Mouse (Mus musculus): ENCODE results near the gene Ccdc57. TPM values are rescaled to one million over a fixed set of nuclear protein-coding genes. Genes with fewer than 3 reads are reported as not detected.
"Not testable (repeated sequence)": the region's sequence is repeated elsewhere in the genome, so short reads cannot be mapped to it uniquely, and the experiment has no call there.

The Ccdc57 gene
- polyA plus RNA-seq, 1 experiment, result 34.6 TPM

DNA sequence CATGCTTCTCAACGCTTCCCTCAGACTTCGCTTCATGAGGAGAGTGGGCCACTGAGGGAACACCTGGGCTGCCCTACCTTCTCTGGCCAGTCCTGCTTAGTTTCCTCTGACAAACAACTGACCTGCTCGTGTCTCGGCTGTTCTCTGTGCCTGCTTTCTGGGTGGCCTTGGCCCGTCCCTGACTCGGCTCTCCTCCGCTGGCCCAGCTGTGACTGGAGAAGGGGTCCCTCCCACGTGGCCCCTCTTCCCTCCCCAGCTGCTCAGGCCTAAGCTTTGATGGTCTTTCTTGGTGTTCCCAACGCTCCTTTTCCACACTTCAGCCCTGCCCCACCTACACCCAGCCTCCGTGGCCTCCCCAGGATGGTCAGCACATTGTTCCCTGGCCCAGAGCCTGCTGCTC, 69.9 kb downstream of the Ccdc57 start:
- Histone ChIP-seq H3K27ac (ENCODE audit: control insufficient read depth, insufficient read depth, low read depth, low read length) (no peak overlapping the region; the same call in 1 of the 2 replicates), H3K4me1 (ENCODE audit: control insufficient read depth, insufficient read depth, low read length) (peaks cover 3% of the 10 kb centered on the region; the same call in 1 of the 2 replicates), H3K27me3 (ENCODE audit: control insufficient read depth, insufficient read depth, low read length) (no peaks in the 10 kb centered on the region), H3K36me3 (ENCODE audit: control insufficient read depth, insufficient read depth, low read length) (peaks cover 3% of the 10 kb centered on the region), H3K4me3 (ENCODE audit: control insufficient read depth, low read depth, low read length) (no peak overlapping the region)
- no peak for TF ChIP-seq POLR2A (IDR thresholded peaks at IDR 0.05; ENCODE audit: control insufficient read depth, low read depth, low read length)
- TF ChIP-seq CTCF (IDR thresholded peaks at IDR 0.05; ENCODE audit: control insufficient read depth, insufficient read depth, insufficient replicate concordance, low read depth, low read length), result no peak

DNA sequence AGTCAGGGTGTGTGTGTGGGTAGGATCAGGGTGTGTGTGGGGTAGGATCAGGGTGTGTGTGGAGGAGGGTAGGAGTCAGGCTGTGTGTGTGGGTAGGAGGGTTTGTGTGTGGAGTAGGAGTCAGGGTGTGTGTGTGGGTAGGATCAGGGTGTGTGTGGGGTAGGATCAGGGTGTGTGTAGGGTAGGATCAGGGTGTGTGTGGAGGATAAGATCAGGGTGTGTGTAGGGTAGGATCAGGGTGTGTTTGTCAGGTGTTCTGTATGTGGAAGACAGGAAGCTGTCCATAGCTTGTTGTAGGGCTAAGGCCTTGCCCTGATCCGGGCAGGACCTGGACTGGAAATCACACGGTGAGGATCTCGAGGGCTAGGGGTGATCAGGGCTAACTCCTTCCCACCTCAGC, 76.7 kb downstream of the Ccdc57 start:
- H3K27me3 ChIP-seq (ENCODE audit: control insufficient read depth, insufficient read depth, low read length); H3K27ac ChIP-seq (ENCODE audit: control insufficient read depth, insufficient read depth, low read depth, low read length); H3K36me3 ChIP-seq (ENCODE audit: control insufficient read depth, insufficient read depth, low read length); H3K4me1 ChIP-seq (ENCODE audit: control insufficient read depth, insufficient read depth, low read length); H3K4me3 ChIP-seq (ENCODE audit: control insufficient read depth, low read depth, low read length): not testable (repeated sequence)

DNA sequence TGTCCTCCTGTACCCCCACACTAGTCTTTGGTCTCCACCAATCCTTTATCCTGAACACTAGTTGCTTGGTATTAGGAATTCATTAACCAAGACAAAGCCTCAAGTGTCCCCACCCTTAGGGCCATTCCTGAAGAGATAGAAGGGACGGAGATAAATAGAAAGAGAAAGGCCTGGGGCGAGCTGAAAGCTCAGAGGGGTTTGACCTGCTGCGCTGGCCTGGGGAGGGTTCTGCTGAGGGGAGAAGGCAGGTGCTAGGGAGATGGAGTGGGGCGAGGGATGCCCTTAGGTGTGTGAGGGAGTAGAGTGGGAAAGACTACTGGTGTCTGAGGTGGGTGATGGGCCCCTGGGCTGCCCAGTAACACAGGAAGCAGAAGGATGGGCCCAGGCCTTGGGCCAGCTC, 78.9 kb downstream of the Ccdc57 start:
- Histone ChIP-seq H3K27me3 (ENCODE audit: control insufficient read depth, insufficient read depth, low read length) (no peaks in the 10 kb centered on the region), H3K27ac (ENCODE audit: control insufficient read depth, insufficient read depth, low read depth, low read length) (no peak overlapping the region), H3K4me1 (ENCODE audit: control insufficient read depth, insufficient read depth, low read length) (no peaks in the 10 kb centered on the region), H3K4me3 (ENCODE audit: control insufficient read depth, low read depth, low read length) (no peak overlapping the region), H3K36me3 (ENCODE audit: control insufficient read depth, insufficient read depth, low read length) (no peaks in the 10 kb centered on the region)
- no peak for TF ChIP-seq POLR2A (IDR thresholded peaks at IDR 0.05; ENCODE audit: control insufficient read depth, low read depth, low read length)
- TF ChIP-seq CTCF (IDR thresholded peaks at IDR 0.05; ENCODE audit: control insufficient read depth, insufficient read depth, insufficient replicate concordance, low read depth, low read length), result no peak

DNA sequence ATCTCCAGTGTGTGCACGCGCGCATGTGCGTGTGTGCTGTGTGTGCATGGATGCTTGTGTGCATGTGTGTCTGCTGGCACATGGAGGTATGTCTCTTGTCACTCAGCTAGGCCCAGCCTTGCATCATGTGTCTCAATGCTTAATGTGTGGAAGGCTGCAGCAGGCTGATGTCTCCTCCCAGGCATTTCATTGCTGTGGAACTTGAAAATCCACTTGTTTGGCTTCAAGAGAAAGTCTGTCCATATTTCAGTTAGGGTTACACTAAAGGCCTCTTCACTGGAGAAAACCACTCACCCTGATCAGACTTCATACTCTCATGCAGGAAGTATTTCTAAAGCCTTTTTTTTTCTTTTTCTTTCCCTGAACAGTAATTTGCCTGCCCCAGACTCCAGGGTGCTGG, 79.5 kb downstream of the Ccdc57 start:
- H3K27ac ChIP-seq (ENCODE audit: control insufficient read depth, insufficient read depth, low read depth, low read length), result no peak overlapping the region
- no peaks in the 10 kb centered on the region for H3K27me3 ChIP-seq (ENCODE audit: control insufficient read depth, insufficient read depth, low read length)
- H3K4me3 ChIP-seq (ENCODE audit: control insufficient read depth, low read depth, low read length), result no peak overlapping the region
- TF ChIP-seq POLR2A (IDR thresholded peaks at IDR 0.05; ENCODE audit: control insufficient read depth, low read depth, low read length), result no peak
- no peak for TF ChIP-seq CTCF (IDR thresholded peaks at IDR 0.05; ENCODE audit: control insufficient read depth, insufficient read depth, insufficient replicate concordance, low read depth, low read length)
- H3K4me1 ChIP-seq (ENCODE audit: control insufficient read depth, insufficient read depth, low read length), result no peaks in the 10 kb centered on the region
- no peaks in the 10 kb centered on the region for H3K36me3 ChIP-seq (ENCODE audit: control insufficient read depth, insufficient read depth, low read length)

DNA sequence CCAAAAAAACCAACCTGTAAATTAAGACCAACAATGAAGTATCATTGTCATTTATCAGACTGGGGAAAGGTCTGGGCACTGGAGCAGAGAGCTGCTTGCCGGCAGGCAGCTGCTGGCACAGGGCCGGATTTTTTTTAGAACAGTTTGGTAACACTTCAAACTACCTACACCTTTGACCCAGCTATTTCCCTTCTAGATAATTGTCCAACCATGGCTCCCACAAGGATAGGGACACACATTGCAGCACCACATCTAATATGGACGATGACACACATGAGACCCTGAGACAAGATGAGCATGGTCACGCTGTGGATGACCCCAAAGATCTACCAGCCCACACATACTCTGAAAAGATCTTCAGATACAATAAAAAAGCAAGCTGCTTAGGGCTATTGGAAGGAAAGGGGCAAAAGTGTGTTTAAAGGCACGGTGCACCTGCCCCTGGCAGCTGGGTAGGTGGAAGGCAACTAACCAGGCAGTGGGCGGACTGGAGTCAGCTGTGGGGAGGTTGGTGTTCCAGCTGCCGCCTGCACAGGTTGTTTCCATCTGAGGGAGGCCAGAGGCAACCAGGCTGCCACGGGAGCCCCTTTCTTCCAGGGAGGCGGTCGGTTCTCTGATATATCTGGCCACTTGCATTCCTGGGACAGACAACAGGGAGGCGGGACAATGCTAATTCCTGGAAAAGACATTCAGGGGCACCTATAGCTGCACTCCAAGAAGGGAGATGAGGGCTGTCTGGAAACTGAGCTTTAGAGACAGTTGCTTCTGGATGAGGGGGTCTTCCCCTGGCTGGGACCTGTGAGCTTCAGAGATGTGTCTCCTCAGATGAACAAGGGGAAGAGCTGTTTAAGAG, 80.4 kb downstream of the Ccdc57 start:
- no peak overlapping the region for H3K27ac ChIP-seq (ENCODE audit: control insufficient read depth, insufficient read depth, low read depth, low read length)

DNA sequence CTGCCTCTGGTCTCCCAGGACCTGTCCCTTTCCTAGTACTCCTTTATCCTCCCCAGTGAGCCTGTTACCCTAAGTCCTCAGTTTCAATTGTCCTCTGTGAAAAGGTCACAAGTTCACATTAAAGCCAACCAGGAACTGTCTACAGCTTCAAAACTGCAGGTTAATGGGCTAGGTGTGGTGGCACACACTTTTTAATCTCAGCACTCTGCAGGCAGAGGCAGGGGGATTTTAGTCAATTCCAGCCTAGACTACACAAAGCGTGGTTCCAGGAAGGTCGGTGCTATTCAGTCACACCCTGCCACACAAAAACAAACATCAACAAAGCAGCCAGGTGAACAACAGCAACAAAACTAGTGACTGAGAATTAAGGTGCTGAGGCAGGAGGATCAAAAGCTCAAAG, 81.1 kb downstream of the Ccdc57 start:
- no peaks in the 10 kb centered on the region for H3K27me3 ChIP-seq (ENCODE audit: control insufficient read depth, insufficient read depth, low read length)
- H3K27ac ChIP-seq (ENCODE audit: control insufficient read depth, insufficient read depth, low read depth, low read length), result no peak overlapping the region; the same call in 1 of the 2 replicates
- no peak for TF ChIP-seq CTCF (IDR thresholded peaks at IDR 0.05; ENCODE audit: control insufficient read depth, insufficient read depth, insufficient replicate concordance, low read depth, low read length)
- TF ChIP-seq POLR2A (IDR thresholded peaks at IDR 0.05; ENCODE audit: control insufficient read depth, low read depth, low read length), result no peak
- H3K36me3 ChIP-seq (ENCODE audit: control insufficient read depth, insufficient read depth, low read length), result no peaks in the 10 kb centered on the region
- no peak overlapping the region for H3K4me3 ChIP-seq (ENCODE audit: control insufficient read depth, low read depth, low read length)
- H3K4me1 ChIP-seq (ENCODE audit: control insufficient read depth, insufficient read depth, low read length), result no peaks in the 10 kb centered on the region

More for the DNA sequence above, 80.4 kb downstream of the Ccdc57 start:
- no peak overlapping the region for H3K4me3 ChIP-seq (ENCODE audit: control insufficient read depth, low read depth, low read length)
- TF ChIP-seq POLR2A (IDR thresholded peaks at IDR 0.05; ENCODE audit: control insufficient read depth, low read depth, low read length), result no peak
- no peak for TF ChIP-seq CTCF (IDR thresholded peaks at IDR 0.05; ENCODE audit: control insufficient read depth, insufficient read depth, insufficient replicate concordance, low read depth, low read length)
- H3K4me1 ChIP-seq (ENCODE audit: control insufficient read depth, insufficient read depth, low read length), result no peaks in the 10 kb centered on the region
- no peaks in the 10 kb centered on the region for H3K36me3 ChIP-seq (ENCODE audit: control insufficient read depth, insufficient read depth, low read length)
- no peaks in the 10 kb centered on the region for H3K27me3 ChIP-seq (ENCODE audit: control insufficient read depth, insufficient read depth, low read length)

DNA sequence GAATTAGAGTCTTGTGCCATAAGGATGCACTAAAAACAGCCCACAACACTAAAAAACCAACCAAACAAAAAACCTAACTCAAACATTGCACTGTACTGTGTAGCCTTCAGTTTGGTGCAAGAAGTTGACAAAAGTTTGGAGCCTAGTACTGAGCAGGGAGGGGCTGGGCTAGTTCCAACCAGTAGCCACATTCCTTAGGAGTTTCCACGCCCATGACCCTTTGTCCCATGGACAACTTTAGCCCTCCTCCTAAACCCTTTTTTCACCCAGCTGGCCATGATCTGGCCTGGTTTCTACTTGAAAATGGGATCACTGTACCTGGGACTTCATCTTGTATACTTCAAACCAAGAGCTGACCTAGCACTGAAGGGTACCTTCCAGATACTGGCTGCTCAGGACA, 81.5 kb downstream of the Ccdc57 start:
- no peaks in the 10 kb centered on the region for H3K36me3 ChIP-seq (ENCODE audit: control insufficient read depth, insufficient read depth, low read length)
- H3K4me1 ChIP-seq (ENCODE audit: control insufficient read depth, insufficient read depth, low read length), result no peaks in the 10 kb centered on the region
- H3K4me3 ChIP-seq (ENCODE audit: control insufficient read depth, low read depth, low read length), result no peak overlapping the region
- TF ChIP-seq POLR2A (IDR thresholded peaks at IDR 0.05; ENCODE audit: control insufficient read depth, low read depth, low read length) (no peak), CTCF (IDR thresholded peaks at IDR 0.05; ENCODE audit: control insufficient read depth, insufficient read depth, insufficient replicate concordance, low read depth, low read length) (no peak)
- H3K27me3 ChIP-seq (ENCODE audit: control insufficient read depth, insufficient read depth, low read length), result no peaks in the 10 kb centered on the region
- H3K27ac ChIP-seq (ENCODE audit: control insufficient read depth, insufficient read depth, low read depth, low read length), result no peak overlapping the region; the same call in 1 of the 2 replicates
